Mouse (Mus musculus): Measurements from ENCODE around the gene Zfp865.
"Not testable (repeated sequence)": the region's sequence is repeated elsewhere in the genome, so short reads cannot be mapped to it uniquely, and the experiment has no call there.

The Zfp865 gene

DNA sequence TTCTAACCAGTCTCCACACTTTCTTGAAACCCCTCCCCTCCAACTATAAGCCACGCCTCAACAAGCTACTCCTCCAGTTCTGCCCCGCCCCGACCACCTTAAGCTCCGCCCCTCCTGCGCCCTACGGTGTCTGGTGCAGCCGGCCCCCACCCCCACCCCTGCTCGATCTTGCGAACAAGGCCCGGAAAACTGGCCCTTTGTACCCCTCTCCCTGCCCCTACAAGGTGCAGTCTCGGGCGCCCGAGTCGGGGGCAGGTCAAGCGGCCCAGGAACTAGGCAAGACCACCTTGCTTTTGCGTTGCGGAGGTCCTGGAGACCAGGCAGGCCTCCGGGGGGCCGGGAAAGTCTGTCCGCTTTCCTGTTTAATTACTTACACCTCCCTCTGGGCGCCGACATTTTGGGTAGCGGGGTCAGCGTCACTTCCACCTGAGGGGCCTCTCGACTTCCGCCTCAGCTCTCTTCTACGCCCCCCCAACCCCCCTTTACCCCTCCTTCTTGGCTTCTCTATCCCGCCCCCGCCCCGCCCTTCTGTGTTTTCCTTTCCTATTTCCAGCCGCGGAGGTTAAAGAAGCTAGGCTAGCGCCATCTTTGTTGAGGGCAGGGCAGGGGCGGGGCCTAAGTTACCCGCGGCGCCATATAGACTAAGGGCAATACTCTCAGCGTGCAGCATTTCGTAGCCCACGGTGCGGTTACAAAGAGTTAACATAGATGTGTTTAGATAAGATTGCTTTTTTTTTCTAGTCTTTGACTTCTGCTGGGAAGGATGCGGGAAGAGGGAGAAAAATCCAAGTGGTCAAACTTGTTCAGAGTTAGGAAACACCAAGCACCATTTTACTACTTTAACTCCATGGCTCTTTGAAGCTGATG lies 5.7 kb upstream of the Zfp865 start, which contains the start of the genes Zfp524 and Fiz1:
Gene Zfp524 (plus strand): TSS at position 165 of the 867 bp plus-strand sequence.
Gene Fiz1 (minus strand): TSS at position 447 of the 867 bp plus-strand sequence.
- in situ Hi-C loops (cut with MboI; ENCODE audit: low pct_unique_long_range_greater_than_20kb in 1 of 2, low sequenced_read_pairs in 2 of 2, unreplicated experiment in 1 of 2): no loop called here

DNA sequence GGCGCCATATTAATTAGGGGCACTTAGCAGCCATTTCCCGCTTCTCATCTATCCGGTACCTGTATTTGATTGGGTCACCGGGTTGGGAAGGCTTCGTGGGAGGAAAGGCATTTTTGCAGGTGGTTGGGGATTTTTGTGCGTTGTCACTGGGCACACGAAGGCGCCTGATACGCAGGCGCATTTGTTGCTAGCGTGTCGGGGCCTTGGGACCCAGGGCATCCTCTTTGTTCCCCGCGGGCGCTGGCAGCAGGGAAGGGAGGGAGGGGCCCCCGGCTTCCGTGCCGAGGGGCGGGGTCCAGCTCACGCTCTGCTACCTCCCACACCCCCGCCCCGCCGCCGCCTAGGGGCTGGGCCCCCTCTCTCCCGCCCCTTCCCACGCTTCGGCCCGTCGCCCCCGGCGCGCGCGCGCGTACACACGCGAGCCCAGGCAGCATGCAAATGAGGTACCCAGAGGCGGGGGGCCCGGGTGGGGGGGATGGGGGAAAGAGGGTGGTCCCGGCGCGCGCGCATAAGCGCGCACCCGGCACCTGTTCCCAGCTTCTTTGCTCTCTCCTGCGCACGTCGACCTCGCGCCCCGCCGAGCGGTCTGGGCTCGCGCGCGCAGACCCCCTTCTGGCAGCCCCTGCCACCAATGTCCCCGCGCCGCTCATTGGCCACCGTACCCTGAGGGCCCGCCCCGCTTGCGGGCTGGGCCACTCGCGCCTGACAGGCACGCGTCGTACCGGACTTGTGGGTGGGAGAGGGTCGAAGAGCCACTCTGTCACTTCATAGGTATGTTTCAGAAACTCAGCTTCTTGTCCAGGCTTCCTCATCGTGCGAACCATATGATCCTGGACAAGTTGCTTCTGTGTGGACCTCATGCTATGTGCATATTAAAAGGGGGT lies 4.8 kb upstream of the Zfp865 start, which contains the start of gene Gm44973:
Gene Gm44973 (plus strand): TSS at position 379 of the 884 bp plus-strand sequence.
- in situ Hi-C loops (cut with MboI; ENCODE audit: low pct_unique_long_range_greater_than_20kb in 1 of 2, low sequenced_read_pairs in 2 of 2, unreplicated experiment in 1 of 2): no loop called here

DNA sequence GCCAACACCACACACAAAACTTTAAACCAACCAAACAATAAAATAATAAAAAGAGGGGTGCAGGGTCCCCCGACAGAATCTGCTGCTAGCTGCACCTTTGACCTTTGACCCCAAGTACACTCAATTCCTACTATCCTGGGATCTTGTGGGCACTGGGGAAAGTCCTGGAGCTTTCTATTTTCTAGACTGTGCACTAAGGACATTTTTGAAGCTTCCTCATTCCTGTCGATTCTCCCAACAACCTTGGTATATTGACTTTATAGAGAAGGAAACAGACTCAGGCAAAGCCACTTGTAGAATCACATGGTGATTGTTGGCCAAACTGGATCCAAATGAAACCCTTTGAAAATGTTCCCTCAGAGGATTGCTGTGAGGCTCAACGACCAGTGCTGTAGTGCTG lies 4.1 kb upstream of the Zfp865 start:
- in situ Hi-C loops (cut with MboI; ENCODE audit: low pct_unique_long_range_greater_than_20kb in 1 of 2, low sequenced_read_pairs in 2 of 2, unreplicated experiment in 1 of 2): no loop called here

DNA sequence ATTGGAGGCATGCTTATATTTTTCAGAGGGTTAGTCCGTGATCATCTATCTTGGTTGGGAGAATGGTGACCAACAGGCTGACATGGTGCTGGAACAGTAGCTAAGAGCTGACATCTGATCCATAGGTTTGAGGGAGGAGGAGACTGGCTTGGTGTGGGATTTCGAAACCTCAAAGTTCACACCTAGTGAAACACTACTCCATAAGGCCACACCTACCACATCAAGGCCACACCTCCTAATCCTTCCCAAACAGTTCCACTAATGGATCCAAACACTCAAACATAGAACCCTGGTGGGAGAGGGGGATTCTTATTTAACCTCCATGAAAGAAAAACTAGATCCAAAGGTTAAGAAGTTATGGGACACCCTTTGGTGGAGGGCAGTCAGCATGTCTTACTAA lies 3.3 kb upstream of the Zfp865 start:
- in situ Hi-C loops (cut with MboI; ENCODE audit: low pct_unique_long_range_greater_than_20kb in 1 of 2, low sequenced_read_pairs in 2 of 2, unreplicated experiment in 1 of 2): no loop called here

GRCm38 (mm10) chr7:5017352-5017751 lies 2.8 kb upstream of the Zfp865 start:
- in situ Hi-C loops (cut with MboI; ENCODE audit: low pct_unique_long_range_greater_than_20kb in 1 of 2, low sequenced_read_pairs in 2 of 2, unreplicated experiment in 1 of 2): no loop called here

DNA sequence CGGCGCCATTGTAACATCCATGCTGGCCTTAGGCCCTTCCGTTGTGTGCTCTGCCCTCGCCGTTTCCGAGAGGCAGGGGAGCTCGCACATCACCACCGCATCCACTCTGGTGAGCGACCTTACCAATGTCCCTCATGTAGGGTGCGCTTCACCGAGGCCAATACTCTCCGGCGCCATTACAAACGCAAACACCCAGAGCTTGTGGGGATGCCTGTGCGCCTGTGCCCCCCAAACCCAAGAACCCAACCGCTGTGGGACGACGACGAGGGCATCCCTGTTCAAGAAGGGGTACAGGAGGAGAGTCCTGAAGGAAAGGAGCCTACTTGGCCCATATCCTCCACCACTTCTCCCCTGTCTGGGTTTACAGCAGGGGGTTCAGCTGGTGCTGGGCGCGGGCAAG lies 2.2 kb upstream of the Zfp865 start:
- in situ Hi-C loops (cut with MboI; ENCODE audit: low pct_unique_long_range_greater_than_20kb in 1 of 2, low sequenced_read_pairs in 2 of 2, unreplicated experiment in 1 of 2): no loop called here

GRCm38 (mm10) chr7:5019576-5019975 lies 600 bp upstream of the Zfp865 start:
- in situ Hi-C loops (cut with MboI; ENCODE audit: low pct_unique_long_range_greater_than_20kb in 1 of 2, low sequenced_read_pairs in 2 of 2, unreplicated experiment in 1 of 2): not testable (repeated sequence)

DNA sequence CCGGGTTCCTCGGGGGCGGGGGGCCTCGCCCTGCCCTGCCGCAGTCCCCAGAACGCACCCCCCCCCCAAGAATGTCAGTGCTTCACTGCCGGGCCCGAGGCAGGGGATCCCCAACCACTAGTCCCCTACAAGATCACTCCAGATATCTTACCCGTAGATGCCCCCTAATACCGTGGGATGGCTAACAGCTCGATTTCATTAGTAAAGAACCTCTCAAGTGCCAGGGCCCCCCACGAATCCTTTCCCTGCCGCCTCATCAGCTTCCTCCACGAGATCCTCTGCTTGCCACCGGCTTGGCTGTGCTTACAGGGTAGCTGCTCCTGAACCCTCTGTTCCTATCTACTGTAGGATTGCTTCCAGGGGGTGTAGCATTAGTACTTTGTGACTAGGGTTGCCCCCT lies 509 bp downstream of the Zfp865 start:
- in situ Hi-C loops (cut with MboI; ENCODE audit: low pct_unique_long_range_greater_than_20kb in 1 of 2, low sequenced_read_pairs in 2 of 2, unreplicated experiment in 1 of 2): loop anchor here in 1 of 2 experiments (5.0 kb wide), 1 partner anchor 42 kb away; the partner anchor contains the start of gene U2af2

DNA sequence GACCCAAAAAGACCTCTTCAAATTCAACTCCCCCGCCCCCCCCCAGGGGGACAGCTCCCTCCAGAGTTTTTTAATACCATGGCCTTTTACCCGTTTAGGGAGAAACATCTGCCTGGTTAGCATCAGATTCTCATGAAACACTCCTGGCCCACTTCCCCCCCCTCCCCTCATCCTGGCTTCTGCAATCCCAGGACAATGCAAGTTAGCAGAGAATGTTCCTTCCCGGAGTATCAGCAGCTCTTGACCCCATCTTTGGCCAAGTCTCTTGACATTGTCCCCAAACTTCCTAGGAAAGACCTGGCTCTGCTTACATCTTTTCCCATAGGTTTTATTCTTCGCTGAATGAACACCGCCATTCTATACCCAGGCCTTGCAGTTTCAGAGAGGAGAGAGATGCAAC lies 1.0 kb downstream of the Zfp865 start:
- in situ Hi-C loops (cut with MboI; ENCODE audit: low pct_unique_long_range_greater_than_20kb in 1 of 2, low sequenced_read_pairs in 2 of 2, unreplicated experiment in 1 of 2): loop anchor here in 1 of 2 experiments (5.0 kb wide), 1 partner anchor 41 kb away; the partner anchor contains the start of gene U2af2

GRCm38 (mm10) chr7:5029543-5029942 lies 9.4 kb downstream of the Zfp865 start:
- in situ Hi-C loops (cut with MboI; ENCODE audit: low pct_unique_long_range_greater_than_20kb in 1 of 2, low sequenced_read_pairs in 2 of 2, unreplicated experiment in 1 of 2): no loop called here

GRCm38 (mm10) chr7:5029946-5030345 lies 9.8 kb downstream of the Zfp865 start:
- in situ Hi-C loops (cut with MboI; ENCODE audit: low pct_unique_long_range_greater_than_20kb in 1 of 2, low sequenced_read_pairs in 2 of 2, unreplicated experiment in 1 of 2): no loop called here

- in situ Hi-C loops (cut with MboI; ENCODE audit: low pct_unique_long_range_greater_than_20kb in 1 of 2, low sequenced_read_pairs in 2 of 2, unreplicated experiment in 1 of 2): no loop called here
Measured at GRCm38 (mm10) chr7:5030554-5031275, 10.5 kb downstream of the Zfp865 start.

GRCm38 (mm10) chr7:5031496-5031895 lies 11.3 kb downstream of the Zfp865 start:
- in situ Hi-C loops (cut with MboI; ENCODE audit: low pct_unique_long_range_greater_than_20kb in 1 of 2, low sequenced_read_pairs in 2 of 2, unreplicated experiment in 1 of 2): no loop called here

DNA sequence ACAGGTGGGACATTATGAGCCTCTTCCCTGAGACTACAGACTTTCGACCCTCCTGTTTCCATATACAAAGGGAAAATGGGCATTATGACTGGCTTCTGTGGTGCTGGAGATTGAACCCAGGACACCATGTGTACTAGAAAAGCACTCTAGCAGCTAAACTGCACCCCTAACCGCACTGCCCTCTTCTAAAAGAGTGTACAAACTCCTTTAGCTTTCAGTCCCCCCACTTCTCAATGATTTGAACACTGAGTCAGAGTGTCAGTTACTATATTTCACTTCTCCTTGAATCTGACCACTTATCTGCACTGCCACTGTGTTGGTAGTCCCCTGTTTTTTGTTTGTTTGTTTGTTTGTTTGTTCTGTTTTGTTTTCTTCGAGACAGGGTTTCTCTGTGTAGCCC lies 13.6 kb downstream of the Zfp865 start, which contains the start of gene 4632433K11Rik:
Gene 4632433K11Rik (plus strand): TSS at position 301 of the 400 bp plus-strand sequence.
- in situ Hi-C loops (cut with MboI; ENCODE audit: low pct_unique_long_range_greater_than_20kb in 1 of 2, low sequenced_read_pairs in 2 of 2, unreplicated experiment in 1 of 2): no loop called here

DNA sequence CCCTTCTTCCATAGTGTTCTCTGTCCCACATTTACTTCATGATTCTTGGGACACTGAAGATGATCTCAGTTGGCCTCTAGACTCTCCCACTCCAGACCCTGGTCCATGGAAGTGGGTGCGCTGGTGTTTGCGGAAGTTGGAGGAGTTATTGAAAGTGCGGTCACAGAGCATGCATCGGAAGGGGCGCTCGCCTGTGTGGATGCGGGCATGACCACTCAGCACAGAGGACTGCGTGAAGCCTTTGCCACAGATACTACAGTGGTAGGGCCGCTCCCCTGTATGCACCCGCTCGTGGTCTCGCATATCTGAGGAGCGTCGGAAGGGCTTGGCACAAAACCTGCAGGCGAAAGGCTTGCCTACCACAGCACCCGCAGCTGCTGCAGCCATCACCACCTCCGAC lies 15.5 kb downstream of the Zfp865 start:
- in situ Hi-C loops (cut with MboI; ENCODE audit: low pct_unique_long_range_greater_than_20kb in 1 of 2, low sequenced_read_pairs in 2 of 2, unreplicated experiment in 1 of 2): no loop called here

DNA sequence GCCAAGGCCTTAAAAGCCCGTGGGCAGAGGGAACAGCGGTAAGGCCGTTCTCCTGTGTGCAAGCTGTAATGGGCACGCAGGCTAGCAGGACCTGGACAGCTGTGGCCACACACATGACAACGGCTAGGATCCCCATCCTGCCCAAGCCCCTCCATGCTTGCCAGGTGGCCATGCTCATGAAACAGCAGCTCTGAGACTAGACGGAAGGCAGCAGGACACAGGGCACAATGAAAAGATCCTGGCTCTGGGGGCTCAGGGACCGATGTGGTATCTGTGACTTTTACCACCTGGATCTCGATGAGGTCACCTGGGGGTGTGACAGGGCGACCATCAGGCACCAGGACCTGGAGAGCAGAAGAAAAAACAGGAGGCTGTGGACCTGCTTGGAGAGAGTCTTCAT lies 16.0 kb downstream of the Zfp865 start:
- in situ Hi-C loops (cut with MboI; ENCODE audit: low pct_unique_long_range_greater_than_20kb in 1 of 2, low sequenced_read_pairs in 2 of 2, unreplicated experiment in 1 of 2): no loop called here

DNA sequence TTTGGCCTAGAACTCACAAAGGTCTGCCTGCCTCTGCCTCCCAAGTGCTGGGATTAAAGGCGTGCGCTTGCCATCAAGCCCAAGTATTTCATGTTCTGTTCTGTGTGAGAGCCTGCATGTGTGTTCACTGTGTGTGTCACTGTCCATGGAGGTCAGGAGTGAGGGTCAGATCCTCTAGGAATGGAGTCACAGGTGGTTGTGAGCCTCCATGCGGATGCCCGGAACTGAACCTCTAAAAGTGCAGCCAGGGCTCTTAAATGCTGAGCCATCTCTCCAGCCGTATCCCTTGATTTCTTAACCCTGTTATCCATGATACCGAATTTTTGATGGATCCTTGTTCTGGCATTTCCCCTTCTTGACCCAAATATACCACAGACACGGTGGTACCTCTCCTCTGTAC lies 16.9 kb downstream of the Zfp865 start:
- in situ Hi-C loops (cut with MboI; ENCODE audit: low pct_unique_long_range_greater_than_20kb in 1 of 2, low sequenced_read_pairs in 2 of 2, unreplicated experiment in 1 of 2): no loop called here

GRCm38 (mm10) chr7:5037467-5037866 lies 17.3 kb downstream of the Zfp865 start:
- in situ Hi-C loops (cut with MboI; ENCODE audit: low pct_unique_long_range_greater_than_20kb in 1 of 2, low sequenced_read_pairs in 2 of 2, unreplicated experiment in 1 of 2): no loop called here

Data from mouse embryonic stem cell (cell line).